Mouse (Mus musculus) bone marrow macrophage, adult 2 months (primary cell): ENCODE data around the gene Cybc1.

Source experiments
- CTCF ChIP-seq: IDR thresholded peaks from 2 replicates; pipeline ENCODE4 v1.5.1; 2012; ENCODE audit warnings: low read depth, mild to moderate bottlenecking, low read length, moderate library complexity
- POLR2A ChIP-seq: IDR thresholded peaks from 2 replicates; pipeline ENCODE4 v1.6.1; 2012; ENCODE audit warnings: mild to moderate bottlenecking, low read depth, low read length, borderline replicate concordance

DNA sequence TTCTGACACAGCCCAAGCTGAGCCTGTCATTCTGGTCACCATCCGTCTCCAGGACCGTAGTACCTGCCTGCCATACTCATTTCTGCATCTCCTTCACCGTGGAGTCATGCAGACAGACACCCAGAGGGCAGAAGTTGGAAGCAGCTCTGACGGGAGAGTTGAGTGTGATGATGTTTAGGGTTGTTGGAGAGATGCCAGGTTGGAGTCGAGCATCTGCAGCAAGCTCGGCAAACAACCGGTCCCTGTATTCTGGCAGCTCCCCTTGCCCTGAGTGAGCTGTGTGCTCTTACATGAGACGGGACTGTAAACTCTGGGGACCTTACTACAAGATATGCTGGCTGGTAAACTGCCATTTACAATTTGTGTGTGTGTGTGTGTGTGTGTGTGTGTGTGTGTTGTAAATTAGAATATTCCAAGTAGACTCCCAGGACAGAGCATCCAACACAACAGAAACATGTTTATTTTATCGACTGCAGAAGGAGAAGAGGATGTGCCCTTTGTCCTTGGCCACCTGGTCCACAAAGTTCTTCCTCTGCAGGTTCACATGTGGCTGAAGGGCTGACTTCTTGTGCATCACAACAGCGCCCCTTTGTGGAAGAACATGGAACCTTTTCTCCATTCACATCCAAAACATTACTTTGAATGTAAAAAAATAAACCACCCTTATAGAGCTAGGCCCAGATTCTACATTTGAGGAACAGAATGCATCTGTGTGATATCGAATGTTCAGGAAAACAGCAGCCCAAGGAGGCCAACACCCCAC, 27.5 kb downstream of the Cybc1 start:
- TF ChIP-seq POLR2A (no peak), CTCF (no peak)
